In the genomic region with DNA sequence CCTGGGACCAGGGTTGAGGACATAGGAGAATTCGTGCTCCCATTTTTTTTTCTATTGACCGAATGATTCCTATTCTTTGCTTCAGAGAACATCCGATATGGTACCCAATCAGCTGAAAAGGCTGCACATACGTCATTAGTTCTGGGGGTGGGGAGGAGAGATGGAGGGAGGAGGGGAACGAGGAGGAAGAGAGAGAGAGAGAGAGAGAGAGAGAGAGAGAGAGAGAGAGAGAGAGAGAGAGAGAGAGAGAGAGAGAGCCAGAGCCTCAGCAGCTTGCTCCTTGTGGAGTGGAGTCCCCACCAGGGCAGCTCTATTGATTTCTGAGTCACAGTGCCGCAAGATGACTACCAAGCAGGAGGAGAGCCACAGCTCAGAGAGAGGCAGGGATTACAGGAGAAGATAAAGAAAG, we compare ENCODE assay signal across 11 mouse cellular contexts. TPM values are rescaled to one million over a fixed set of nuclear protein-coding genes. Genes with fewer than 3 reads are reported as not detected.
DNase-seq lines count a peak whose midpoint lies in the region; ATAC-seq lines count a peak whose summit lies in the region.
"Had no signal": no experiment of that assay in that cellular context is flagged by ENCODE, and none has a peak within 500 bp of the region (broad histone marks: within the 10 kb centered on the region; RNA-seq: fewer than 3 reads in every experiment).

No protein-coding gene starts in this region.

- WGBS in embryonic facial prominence, embryonic 10.5 days: 9% methylated on average over 6 of the region's 6 CpGs
- 1% methylated on average over 6 of the region's 6 CpGs for WGBS in hindbrain, embryonic 16.5 days
- WGBS in neural tube, embryonic 14.5 days: 3% methylated on average over 6 of the region's 6 CpGs
- 11% methylated on average over 6 of the region's 6 CpGs for WGBS in intestine, embryonic 16.5 days

- peak; percentile 79 for ATAC-seq in hindbrain, embryonic 16.5 days
- peak; percentile 76 for ATAC-seq in neural tube, embryonic 14.5 days (ENCODE audit: low read depth)
- no peak for ATAC-seq in intestine, embryonic 16.5 days
- no peak for ATAC-seq in monocyte, adult 5-6 weeks (replicated peaks; ENCODE audit: insufficient number of reproducible peaks, low FRiP score, low TSS enrichment, poor library complexity, severe bottlenecking)
- ATAC-seq: intestine, postnatal 0 days had no signal

- peak overlapping the region; percentile 36 for H3K4me3 ChIP-seq in embryonic facial prominence, embryonic 10.5 days
- H3K4me3 ChIP-seq in hindbrain, embryonic 16.5 days (ENCODE audit: low read length): peak overlapping the region; percentile 20
- peak overlapping the region; percentile 24; the same call in 1 of the 2 replicates for H3K4me3 ChIP-seq in neural tube, embryonic 14.5 days (ENCODE audit: low read depth, low read length)
- H3K4me3 ChIP-seq in intestine, embryonic 16.5 days (ENCODE audit: low read length): no peak overlapping the region
- H3K4me3 ChIP-seq: myocyte had no signal

- H3K4me1 ChIP-seq in embryonic facial prominence, embryonic 10.5 days: peaks cover 16% of the 10 kb centered on the region
- H3K4me1 ChIP-seq in hindbrain, embryonic 16.5 days (ENCODE audit: control insufficient read depth, insufficient read depth, low read depth, low read length): no peaks in the 10 kb centered on the region
- no peaks in the 10 kb centered on the region for H3K4me1 ChIP-seq in neural tube, embryonic 14.5 days (ENCODE audit: control insufficient read depth, insufficient read depth, low read length)
- no peaks in the 10 kb centered on the region for H3K4me1 ChIP-seq in intestine, embryonic 16.5 days (ENCODE audit: control insufficient read depth, insufficient read depth, low read length)

- H3K9ac ChIP-seq in hindbrain, embryonic 16.5 days (ENCODE audit: low read depth, low read length): peak overlapping the region; percentile 57
- H3K9ac ChIP-seq in neural tube, embryonic 14.5 days (replicated peaks; ENCODE audit: low read depth, low read length): peak overlapping the region; percentile 72
- H3K9ac ChIP-seq in intestine, embryonic 16.5 days (ENCODE audit: low read depth, low read length): no peak overlapping the region

- H3K9me3 ChIP-seq in embryonic facial prominence, embryonic 10.5 days: no peaks in the 10 kb centered on the region
- H3K9me3 ChIP-seq in hindbrain, embryonic 16.5 days (ENCODE audit: control insufficient read depth, low read length): no peaks in the 10 kb centered on the region
- H3K9me3 ChIP-seq in neural tube, embryonic 14.5 days (ENCODE audit: control insufficient read depth, low read length): no peaks in the 10 kb centered on the region
- H3K9me3 ChIP-seq in intestine, embryonic 16.5 days (ENCODE audit: control insufficient read depth, low read length): no peaks in the 10 kb centered on the region

- H3K36me3 ChIP-seq in embryonic facial prominence, embryonic 10.5 days (replicated peaks): no peaks in the 10 kb centered on the region
- no peaks in the 10 kb centered on the region for H3K36me3 ChIP-seq in hindbrain, embryonic 16.5 days (ENCODE audit: control insufficient read depth, insufficient read depth, low read length)
- H3K36me3 ChIP-seq in neural tube, embryonic 14.5 days (ENCODE audit: control insufficient read depth, insufficient read depth, low read length): no peaks in the 10 kb centered on the region
- H3K36me3 ChIP-seq in intestine, embryonic 16.5 days (ENCODE audit: control insufficient read depth, insufficient read depth, low read length): no peaks in the 10 kb centered on the region

- peak; percentile 68 for DNase-seq in cerebellum, adult 8-10 months
- DNase-seq in embryonic facial prominence, embryonic 10.5 days (ENCODE audit: low spot score): peak; percentile 20
- no peak for DNase-seq in testis, postnatal 14 days (ENCODE audit: low spot score)

- 0 out of 2 replicates have a peak overlapping the region, but pooled peaks have one; percentile 44 for H3K27ac ChIP-seq in embryonic facial prominence, embryonic 10.5 days (replicated peaks)
- peak overlapping the region; percentile 88 for H3K27ac ChIP-seq in hindbrain, embryonic 16.5 days (ENCODE audit: low read depth, low read length)
- peak overlapping the region; percentile 96 for H3K27ac ChIP-seq in neural tube, embryonic 14.5 days (ENCODE audit: low read depth, low read length)
- no peak overlapping the region for H3K27ac ChIP-seq in intestine, embryonic 16.5 days (ENCODE audit: low read length)
- H3K27ac ChIP-seq: stomach, postnatal 0 days had no signal

- peaks cover 29% of the 10 kb centered on the region for H3K27me3 ChIP-seq in embryonic facial prominence, embryonic 10.5 days (replicated peaks; ENCODE audit: low read depth, poor library complexity, severe bottlenecking)
- H3K27me3 ChIP-seq in hindbrain, embryonic 16.5 days (replicated peaks; ENCODE audit: control insufficient read depth, insufficient read depth, low read length): no peaks in the 10 kb centered on the region
- H3K27me3 ChIP-seq in neural tube, embryonic 14.5 days (ENCODE audit: control insufficient read depth, insufficient read depth, low read length): no peaks in the 10 kb centered on the region
- H3K27me3 ChIP-seq in intestine, embryonic 16.5 days (replicated peaks; ENCODE audit: control insufficient read depth, insufficient read depth, low read length): peaks cover 7% of the 10 kb centered on the region; the same call in 1 of the 2 replicates

- H3K4me2 ChIP-seq in hindbrain, embryonic 16.5 days (ENCODE audit: low read length): peak overlapping the region; percentile 45
- peak overlapping the region; percentile 50 for H3K4me2 ChIP-seq in neural tube, embryonic 14.5 days (ENCODE audit: low read depth, low read length)
- H3K4me2 ChIP-seq in intestine, embryonic 16.5 days (ENCODE audit: low read depth, low read length): no peak overlapping the region

RNA-seq across cellular contexts. Expression of a gene that starts 1.9 kb away (rescaled TPM):
- polyA plus RNA-seq in embryonic facial prominence, embryonic 10.5 days (2016; fragmentation: Nextera tagmentation; extraction: Ambion mirVana): 1.7 and 3.6 TPM in 2 replicates
- polyA plus RNA-seq in hindbrain, embryonic 16.5 days (2015; fragmentation: Nextera tagmentation; extraction: Ambion mirVana): 213 and 236 TPM in 2 replicates
- 223 and 265 TPM in 2 replicates for polyA plus RNA-seq in neural tube, embryonic 14.5 days (2014; fragmentation: Nextera tagmentation; extraction: Ambion mirVana)
- 2.0 and 3.3 TPM in 2 replicates for polyA plus RNA-seq in intestine, embryonic 16.5 days (2015; fragmentation: Nextera tagmentation; extraction: Ambion mirVana)
- total RNA-seq in monocyte, adult 5-6 weeks (2017): not detected in 3 replicates
- total RNA-seq: liver, adult 2 months had no signal
- polyA plus RNA-seq: liver, adult 2 months had no signal

Comparison
In these comparisons a context has a peak if more than half of its experiments do, and no peak if none do; other contexts are left out.
1. ATAC-seq: peak in hindbrain, embryonic 16.5 days (single experiment) and neural tube, embryonic 14.5 days (single experiment); none in intestine, embryonic 16.5 days (single experiment) and monocyte, adult 5-6 weeks (single experiment).
2. RNA of a gene that starts 1.9 kb away (polyA plus RNA-seq): 223 to 265 TPM in neural tube, embryonic 14.5 days and 213 to 236 TPM in hindbrain, embryonic 16.5 days; 1.7 to 3.6 TPM in embryonic facial prominence, embryonic 10.5 days and 2.0 to 3.3 TPM in intestine, embryonic 16.5 days; every median in the first group is over 10 times any median in the second.